Mouse (Mus musculus): Measurements from ENCODE around the gene Olfr373.
"Not testable (repeated sequence)": the region's sequence is repeated elsewhere in the genome, so short reads cannot be mapped to it uniquely, and the experiment has no call there.

Olfr373 gene

DNA sequence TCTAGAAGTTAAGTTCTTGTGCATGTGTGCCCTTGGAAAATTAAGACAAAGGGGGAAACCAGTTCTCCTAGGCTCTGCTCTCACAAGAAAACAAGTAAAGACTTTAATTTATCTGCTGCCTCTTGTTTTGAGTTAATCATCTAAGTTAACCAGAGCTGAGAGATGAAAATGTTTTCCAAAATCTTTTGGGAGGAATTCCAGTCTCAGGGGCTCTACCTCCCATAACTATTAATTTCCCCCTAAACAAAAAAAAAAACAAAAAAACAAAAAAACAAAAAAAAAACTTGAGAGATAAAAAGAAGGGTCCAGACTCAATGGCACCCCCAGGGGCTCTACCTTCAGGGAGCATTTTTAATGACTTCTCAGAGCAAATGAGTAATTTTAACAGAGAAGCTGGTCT is at the start of gene Olfr373:
Gene Olfr373 (plus strand): TSS at position 301 of the 400 bp plus-strand sequence.
- not testable (repeated sequence) for DNase-seq (ENCODE audit: low read depth, low spot score)

DNA sequence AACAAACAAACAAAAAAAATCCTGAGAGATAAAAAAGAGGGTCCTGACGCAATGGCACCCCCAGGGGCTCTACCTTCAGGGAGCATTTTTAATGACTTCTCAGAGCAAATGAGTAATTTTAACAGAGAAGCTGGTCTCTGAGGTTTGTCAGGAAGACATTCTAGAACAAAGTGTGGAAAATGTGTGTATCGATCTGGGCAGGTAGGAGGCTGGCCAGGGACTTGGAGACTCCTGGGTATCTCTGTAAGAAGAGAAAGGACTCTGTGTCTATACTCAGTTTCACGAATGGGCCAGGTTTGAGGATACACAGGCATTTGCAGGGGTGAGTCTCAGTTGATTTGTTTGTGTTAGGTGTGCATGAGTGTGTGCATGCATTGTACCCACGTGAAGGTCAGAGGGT is 42.1 kb upstream of the Olfr373 start, which contains the start of gene Olfr372:
Gene Olfr372 (plus strand): TSS at position 301 of the 400 bp plus-strand sequence.
- not testable (repeated sequence) for DNase-seq (ENCODE audit: low read depth, low spot score)

DNA sequence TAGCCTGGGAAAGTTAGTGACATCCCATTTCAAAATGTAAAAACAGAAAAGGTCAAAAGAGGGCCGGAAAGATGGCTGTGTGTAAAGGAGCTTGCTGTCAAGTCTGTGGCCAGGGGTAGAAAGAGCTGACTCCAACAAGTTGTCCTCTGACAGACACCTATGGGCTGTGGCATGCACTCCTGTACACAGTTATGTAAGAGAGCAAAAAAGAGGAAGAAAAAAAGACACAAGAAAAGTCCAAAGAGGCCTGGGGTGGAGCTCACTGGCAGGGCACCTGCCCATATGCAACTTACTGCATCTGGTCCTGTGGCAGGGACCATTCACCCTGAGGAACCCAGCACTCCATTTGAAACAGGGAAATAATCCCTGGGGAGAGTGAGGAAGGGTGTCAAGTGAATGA is 40.5 kb upstream of the Olfr373 start:
- no peak for DNase-seq (ENCODE audit: low read depth, low spot score)

GRCm38 (mm10) chr8:72054633-72055032 is 28.3 kb upstream of the Olfr373 start:
- DNase-seq (ENCODE audit: low read depth, low spot score): not testable (repeated sequence)

- not testable (repeated sequence) for DNase-seq (ENCODE audit: low read depth, low spot score)
These were observed 25.3 kb upstream of the Olfr373 start for GRCm38 (mm10) chr8:72057643-72058042.

DNA sequence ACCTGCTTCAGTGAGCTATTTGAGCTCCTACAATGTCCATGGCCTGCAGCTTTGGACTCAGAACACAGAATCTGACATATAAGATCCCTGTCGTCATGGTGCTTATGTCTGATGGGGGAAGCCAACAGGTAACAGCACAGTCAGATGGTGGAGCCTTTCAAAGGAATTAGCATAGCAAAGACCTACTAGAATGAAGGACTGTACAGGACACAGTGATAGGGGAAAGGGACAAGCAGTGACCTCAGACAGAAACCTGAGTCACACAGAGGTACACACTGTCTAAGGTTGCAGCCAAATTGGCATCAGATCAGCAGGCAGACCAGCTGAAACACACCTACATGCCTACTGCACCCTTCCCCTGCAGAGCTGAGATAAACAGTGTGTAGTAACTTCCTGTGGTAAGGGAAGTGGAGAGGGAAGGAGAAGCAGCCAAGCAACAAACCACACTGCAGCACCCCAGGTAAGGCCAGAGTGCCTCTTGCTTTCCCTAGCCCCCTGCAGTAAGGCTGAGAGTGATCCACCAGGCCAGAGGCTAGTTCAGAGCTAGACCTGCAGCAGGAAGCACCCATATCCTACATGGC is 16.1 kb upstream of the Olfr373 start:
- DNase-seq (ENCODE audit: low read depth, low spot score): not testable (repeated sequence)

GRCm38 (mm10) chr8:72084744-72085143 is 1.8 kb downstream of the Olfr373 start:
- DNase-seq (ENCODE audit: low read depth, low spot score): no peak

DNA sequence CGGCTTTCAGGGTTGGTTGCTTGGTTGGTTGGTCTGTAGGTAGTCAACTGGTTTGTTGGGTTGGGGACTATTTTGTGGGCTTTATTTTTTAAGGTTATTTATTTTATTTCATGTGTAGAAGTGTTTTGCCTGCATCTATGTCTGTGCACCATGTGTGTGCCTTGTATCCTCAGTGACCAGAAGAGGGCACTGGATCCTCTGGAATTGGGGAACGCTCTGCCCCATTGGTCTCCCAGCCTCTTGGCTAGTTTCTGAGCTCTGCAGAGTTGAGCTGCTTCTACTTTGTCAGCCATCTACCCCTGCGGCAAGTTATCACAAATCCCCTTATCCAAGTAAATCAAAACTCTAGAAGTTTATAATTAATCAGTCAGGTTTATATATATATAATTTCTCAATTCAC is 4.6 kb downstream of the Olfr373 start:
- DNase-seq (ENCODE audit: low read depth, low spot score): not testable (repeated sequence)

- DNase-seq (ENCODE audit: low read depth, low spot score): not testable (repeated sequence)
These were observed 13.7 kb downstream of the Olfr373 start for GRCm38 (mm10) chr8:72096721-72097120.

GRCm38 (mm10) chr8:72099377-72100103 is 16.6 kb downstream of the Olfr373 start:
- DNase-seq (ENCODE audit: low read depth, low spot score): not testable (repeated sequence)

- DNase-seq (ENCODE audit: low read depth, low spot score): no peak
These were observed 22.2 kb downstream of the Olfr373 start for GRCm38 (mm10) chr8:72105165-72105564.

- DNase-seq (ENCODE audit: low read depth, low spot score): no peak
These were observed 23.8 kb downstream of the Olfr373 start, which contains the start of gene Olfr374 for GRCm38 (mm10) chr8:72106740-72107139. Gene Olfr374 (plus strand): TSS chr8:72107040.

DNA sequence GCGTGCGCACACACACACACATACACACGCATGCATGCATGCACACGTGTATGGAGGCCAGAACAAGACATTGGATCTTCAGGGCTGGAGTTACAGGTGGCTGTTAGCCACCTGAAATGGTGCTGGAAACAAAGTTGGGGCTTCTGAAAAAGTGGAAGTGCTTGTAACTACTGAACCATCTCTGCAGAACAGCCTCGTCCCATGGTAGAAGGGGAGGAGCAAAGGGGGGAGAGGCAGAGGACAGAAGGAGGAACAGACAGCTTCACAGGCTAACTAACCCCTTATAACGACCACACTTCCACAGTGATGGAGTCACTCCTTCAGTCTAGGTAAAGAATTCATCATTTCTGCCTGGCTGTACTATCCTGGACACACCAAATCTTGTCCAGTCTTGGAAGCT is 27.9 kb downstream of the Olfr373 start:
- DNase-seq (ENCODE audit: low read depth, low spot score): no peak

DNA sequence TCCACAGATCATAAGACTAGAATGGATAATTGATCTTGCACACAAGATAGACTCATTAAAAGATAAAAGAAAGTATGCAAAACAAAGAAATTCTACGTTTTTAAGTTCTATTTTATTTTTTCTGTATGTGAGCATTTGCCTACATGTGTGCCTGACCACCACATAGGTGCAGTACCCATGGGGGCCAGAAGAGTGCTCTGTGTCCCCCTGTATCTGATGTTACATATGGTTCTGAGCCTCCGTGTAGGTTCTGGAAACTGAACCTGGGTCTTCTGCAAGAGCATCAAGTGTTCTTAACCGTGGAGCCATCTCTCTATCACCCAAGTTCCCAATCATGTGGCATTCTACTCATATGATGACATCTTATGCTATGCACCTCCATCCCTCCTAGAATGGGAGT is 29.5 kb downstream of the Olfr373 start:
- no peak for DNase-seq (ENCODE audit: low read depth, low spot score)

- no peak for DNase-seq (ENCODE audit: low read depth, low spot score)
These were observed 32.2 kb downstream of the Olfr373 start for GRCm38 (mm10) chr8:72115202-72115601.

DNA sequence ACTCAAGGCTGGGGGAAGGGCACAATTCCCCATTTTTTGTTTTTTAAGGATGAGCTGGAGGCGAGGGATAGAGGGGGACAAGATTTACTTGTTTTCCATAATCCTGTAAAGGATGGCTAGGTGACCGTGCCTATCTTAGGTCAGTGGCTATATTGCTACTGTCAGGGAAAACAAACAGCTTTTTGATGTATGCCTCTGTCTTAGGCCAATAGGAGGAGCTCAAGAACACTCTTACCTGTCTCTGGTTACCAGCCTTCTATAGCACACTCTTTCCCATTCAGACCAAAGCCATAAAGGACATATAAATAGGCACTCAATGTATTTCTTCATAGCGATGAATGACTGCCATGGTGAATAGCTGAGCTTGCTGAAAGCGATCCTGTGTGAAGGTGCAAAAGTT is 35.6 kb downstream of the Olfr373 start:
- DNase-seq (ENCODE audit: low read depth, low spot score): no peak

DNA sequence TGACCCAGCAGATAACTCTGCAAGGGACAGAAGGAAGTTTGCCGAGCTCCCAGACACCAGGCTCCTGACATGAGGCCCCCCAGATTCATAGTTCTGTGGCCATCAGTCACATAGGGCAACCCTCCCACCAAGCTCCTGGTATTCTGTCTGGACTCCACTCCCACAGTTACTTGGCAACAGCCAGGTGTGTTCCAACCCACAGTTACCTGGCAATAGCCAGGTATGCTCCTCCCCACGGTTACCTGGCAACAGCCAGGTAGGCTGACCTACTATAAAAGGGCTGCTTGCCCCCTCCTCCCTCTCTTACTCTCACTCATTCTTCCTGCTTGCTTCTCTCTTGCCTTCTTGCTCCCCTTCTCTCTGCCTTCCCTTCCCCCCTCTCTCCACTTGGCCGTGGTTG is 38.5 kb downstream of the Olfr373 start:
- DNase-seq (ENCODE audit: low read depth, low spot score): not testable (repeated sequence)

- no peak for DNase-seq (ENCODE audit: low read depth, low spot score)
These were observed 39.0 kb downstream of the Olfr373 start for GRCm38 (mm10) chr8:72121997-72122396.

- DNase-seq (ENCODE audit: low read depth, low spot score): no peak
These were observed 44.9 kb downstream of the Olfr373 start for GRCm38 (mm10) chr8:72127834-72128233.

DNA sequence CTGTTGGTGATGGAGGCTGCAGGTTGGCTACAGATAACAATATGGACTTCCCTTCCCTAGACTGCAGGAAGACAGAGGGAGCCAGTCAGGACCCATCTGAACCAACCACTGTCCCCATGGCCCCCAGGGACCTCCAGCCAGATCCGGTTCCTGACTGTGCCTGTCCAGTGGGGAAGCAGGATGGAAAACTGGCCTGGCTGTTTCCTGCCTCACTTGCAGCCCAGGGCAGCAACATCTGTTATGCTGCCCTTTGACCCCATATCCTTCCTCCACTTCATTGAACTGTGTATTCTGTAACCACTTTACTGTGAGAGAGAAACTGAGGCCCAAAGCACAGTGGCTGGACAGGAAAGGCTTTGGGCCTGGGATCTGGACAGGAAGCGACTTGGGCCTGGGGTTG is 48.3 kb downstream of the Olfr373 start:
- DNase-seq (ENCODE audit: low read depth, low spot score): no peak

- no peak for DNase-seq (ENCODE audit: low read depth, low spot score)
These were observed 48.9 kb downstream of the Olfr373 start for GRCm38 (mm10) chr8:72131901-72132300.

- DNase-seq (ENCODE audit: low read depth, low spot score): no peak
These were observed 49.4 kb downstream of the Olfr373 start for GRCm38 (mm10) chr8:72132417-72132816.

DNA sequence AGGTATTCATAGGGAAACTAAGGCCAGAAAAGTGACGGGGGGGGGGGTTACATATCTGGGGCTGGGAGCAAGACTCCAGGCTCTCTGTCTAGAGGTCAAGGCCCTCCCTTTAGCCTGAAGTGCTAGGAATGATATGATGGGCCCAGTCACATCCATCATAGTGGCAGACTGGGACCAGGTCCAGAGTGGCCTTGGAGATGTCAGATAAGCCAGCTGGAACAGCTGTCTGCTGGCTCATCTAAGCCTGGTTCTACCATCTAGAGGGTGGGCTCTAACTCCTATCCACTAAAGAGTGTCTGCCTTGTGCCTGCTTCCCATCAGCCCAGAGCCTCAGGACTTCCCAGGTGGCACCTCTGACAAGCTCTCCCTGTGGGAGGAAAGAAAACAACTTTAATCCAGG is 49.9 kb downstream of the Olfr373 start:
- DNase-seq (ENCODE audit: low read depth, low spot score): no peak
